Comparison of ENCODE assay signal across 12 mouse cellular contexts in the genomic region with DNA sequence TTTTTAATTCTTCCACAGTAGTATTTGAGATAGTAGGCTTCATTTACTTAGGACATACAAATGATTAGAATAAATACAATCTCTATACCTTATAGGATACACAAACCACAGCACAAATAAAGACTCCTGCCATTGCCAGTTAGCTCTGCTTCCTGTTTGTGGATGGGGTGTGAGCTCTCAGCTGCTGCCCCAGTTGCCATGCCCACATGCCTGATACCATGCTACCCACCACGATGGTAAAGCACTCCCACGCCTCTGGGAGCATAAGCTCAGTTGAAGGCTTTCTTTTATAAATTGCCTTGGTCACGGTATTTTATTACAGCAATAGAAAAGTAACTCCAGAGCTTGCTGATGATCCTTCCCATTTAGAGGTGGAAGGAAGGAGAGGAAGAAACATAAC.
"Had no signal": no experiment of that assay in that cellular context is flagged by ENCODE, and none has a peak within 500 bp of the region (broad histone marks: within the 10 kb centered on the region; RNA-seq: fewer than 3 reads in every experiment).

No protein-coding gene starts in this region.

- H3K4me1 ChIP-seq: midbrain, embryonic 10.5 days; neural tube, embryonic 12.5 days had no signal

- ATAC-seq: midbrain, embryonic 13.5 days had no signal

- H3K27me3 ChIP-seq: midbrain, embryonic 13.5 days; neural tube, embryonic 12.5 days had no signal

- H3K27ac ChIP-seq: liver, embryonic 14.5 days; midbrain, embryonic 10.5 days; midbrain, embryonic 13.5 days; neural tube, embryonic 12.5 days had no signal

- H3K9ac ChIP-seq: liver, embryonic 14.5 days; lung, embryonic 14.5 days; midbrain, embryonic 13.5 days; neural tube, embryonic 12.5 days had no signal

- H3K4me2 ChIP-seq: lung, embryonic 14.5 days; midbrain, embryonic 13.5 days; neural tube, embryonic 12.5 days had no signal

- H3K9me3 ChIP-seq: midbrain, embryonic 10.5 days; midbrain, embryonic 13.5 days; neural tube, embryonic 12.5 days had no signal

- H3K36me3 ChIP-seq: midbrain, embryonic 10.5 days; midbrain, embryonic 13.5 days; neural tube, embryonic 12.5 days had no signal

- DNase-seq: lung, adult 18-20 months; lung, embryonic 14.5 days; lung, postnatal 10 days; lung, postnatal 4 days; right cerebral cortex, postnatal 14 days; thymus, adult 18-20 months; thymus, postnatal 14 days; thymus, postnatal 36 days had no signal

- H3K4me3 ChIP-seq: midbrain, embryonic 10.5 days; midbrain, embryonic 13.5 days; neural tube, embryonic 12.5 days had no signal
